Mouse (Mus musculus): ENCODE measurements around the gene Fam161b. TPM values are rescaled to one million over a fixed set of nuclear protein-coding genes. Genes with fewer than 3 reads are reported as not detected.

The Fam161b gene
- polyA plus RNA-seq, 1 experiment from 2014 or later, result 5.7 TPM

DNA sequence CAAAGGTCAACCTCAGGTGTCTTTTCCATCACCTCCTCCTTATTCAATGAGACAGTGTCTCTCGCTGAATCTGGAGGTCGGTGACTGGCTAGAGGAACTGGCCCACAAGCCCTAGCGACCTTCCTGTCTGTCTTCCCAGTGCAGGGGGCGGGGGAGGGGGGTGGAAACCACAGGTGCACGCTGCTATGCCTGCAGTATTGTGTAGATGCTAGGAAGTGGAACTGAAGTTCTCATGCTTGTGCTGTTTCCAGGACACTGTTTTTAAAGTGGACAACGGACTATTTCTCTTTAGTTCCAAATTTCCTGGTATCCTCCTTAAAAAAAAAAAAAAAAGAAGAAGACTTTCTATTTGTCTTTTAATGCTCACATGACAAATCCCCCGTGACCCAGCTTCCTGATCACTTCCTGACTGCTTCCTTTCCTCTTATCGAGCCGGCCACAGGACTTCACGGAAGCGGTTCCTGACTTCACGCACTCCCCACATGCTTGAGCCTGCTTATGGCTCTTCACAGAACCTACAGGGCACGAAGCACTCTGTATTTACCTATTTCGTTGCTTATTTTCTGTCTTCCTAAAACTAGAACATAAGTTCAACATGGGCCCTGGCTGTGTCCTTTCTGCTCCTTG lies 27.3 kb upstream of the Fam161b start:
- no peak for ATAC-seq (replicated peaks; ENCODE audit: insufficient number of reproducible peaks, low FRiP score, low TSS enrichment)
- H3K9ac ChIP-seq (ENCODE audit: low read depth, low read length), result no peak overlapping the region
- 61% methylated on average over 14 of the region's 14 CpGs for WGBS (ENCODE audit: insufficient replicate concordance)
- no peaks in the 10 kb centered on the region for H3K9me3 ChIP-seq (replicated peaks; ENCODE audit: control insufficient read depth, low read length)
- H3K4me2 ChIP-seq, result no peak overlapping the region
- no peak overlapping the region for H3K4me3 ChIP-seq (ENCODE audit: low read depth, low read length)
- no peaks in the 10 kb centered on the region for H3K36me3 ChIP-seq (ENCODE audit: control insufficient read depth, insufficient read depth, low read length)
- H3K27ac ChIP-seq (ENCODE audit: low read depth, low read length), result no peak overlapping the region
- no peaks in the 10 kb centered on the region for H3K27me3 ChIP-seq (ENCODE audit: control insufficient read depth, insufficient read depth, low read length)
- peaks cover 16% of the 10 kb centered on the region for H3K4me1 ChIP-seq (ENCODE audit: control insufficient read depth, insufficient read depth, low read length)

- H3K36me3 ChIP-seq (ENCODE audit: control insufficient read depth, insufficient read depth, low read length), result no peaks in the 10 kb centered on the region
- no peak overlapping the region for H3K27ac ChIP-seq (ENCODE audit: low read depth, low read length)
- no peaks in the 10 kb centered on the region for H3K27me3 ChIP-seq (ENCODE audit: control insufficient read depth, insufficient read depth, low read length)
- no peak overlapping the region for H3K4me3 ChIP-seq (ENCODE audit: low read depth, low read length)
- H3K4me2 ChIP-seq, result no peak overlapping the region
- H3K4me1 ChIP-seq (ENCODE audit: control insufficient read depth, insufficient read depth, low read length), result peaks cover 16% of the 10 kb centered on the region
- ATAC-seq (replicated peaks; ENCODE audit: insufficient number of reproducible peaks, low FRiP score, low TSS enrichment), result no peak
- WGBS (ENCODE audit: insufficient replicate concordance), result 89% methylated on average over 8 of the region's 8 CpGs
- no peaks in the 10 kb centered on the region for H3K9me3 ChIP-seq (replicated peaks; ENCODE audit: control insufficient read depth, low read length)
- no peak overlapping the region for H3K9ac ChIP-seq (ENCODE audit: low read depth, low read length)
Observed at GRCm38 (mm10) chr12:84388097-84388496, 26.5 kb upstream of the Fam161b start.

DNA sequence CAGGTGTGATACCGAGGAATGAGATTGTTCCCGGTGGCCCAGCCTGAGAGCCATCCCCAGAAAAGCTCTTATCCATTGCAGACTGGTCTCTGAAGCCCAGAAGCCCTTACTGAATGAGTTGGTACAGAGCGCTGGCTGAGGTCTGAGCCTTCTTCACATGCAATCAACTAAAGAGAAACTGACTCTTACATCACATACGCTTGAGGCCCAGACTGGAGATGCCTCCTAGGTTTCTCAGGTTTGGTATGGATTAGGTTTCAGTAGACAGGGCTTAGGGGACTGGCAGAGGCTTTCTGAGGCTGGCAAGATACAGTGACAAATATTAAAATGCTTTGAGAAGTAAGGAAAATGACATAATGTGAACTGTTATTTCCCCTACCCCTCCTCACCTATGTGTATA lies 23.8 kb upstream of the Fam161b start:
- 85% methylated on average over 4 of the region's 4 CpGs for WGBS (ENCODE audit: insufficient replicate concordance)
- Histone ChIP-seq H3K9me3 (replicated peaks; ENCODE audit: control insufficient read depth, low read length) (no peaks in the 10 kb centered on the region), H3K9ac (ENCODE audit: low read depth, low read length) (0 out of 2 replicates have a peak overlapping the region, but pooled peaks have one; percentile 22), H3K27me3 (ENCODE audit: control insufficient read depth, insufficient read depth, low read length) (no peaks in the 10 kb centered on the region), H3K4me3 (ENCODE audit: low read depth, low read length) (no peak overlapping the region), H3K4me2 (no peak overlapping the region), H3K4me1 (ENCODE audit: control insufficient read depth, insufficient read depth, low read length) (peaks cover 19% of the 10 kb centered on the region), H3K36me3 (ENCODE audit: control insufficient read depth, insufficient read depth, low read length) (no peaks in the 10 kb centered on the region), H3K27ac (ENCODE audit: low read depth, low read length) (peak overlapping the region; percentile 77)
- ATAC-seq (replicated peaks; ENCODE audit: insufficient number of reproducible peaks, low FRiP score, low TSS enrichment), result no peak

GRCm38 (mm10) chr12:84384644-84385081 lies 23.0 kb upstream of the Fam161b start:
- H3K9me3 ChIP-seq (replicated peaks; ENCODE audit: control insufficient read depth, low read length), result no peaks in the 10 kb centered on the region
- no peaks in the 10 kb centered on the region for H3K36me3 ChIP-seq (ENCODE audit: control insufficient read depth, insufficient read depth, low read length)
- H3K27ac ChIP-seq (ENCODE audit: low read depth, low read length), result peak overlapping the region; percentile 77
- WGBS (ENCODE audit: insufficient replicate concordance), result 37% methylated on average over 5 of the region's 5 CpGs
- H3K4me3 ChIP-seq (ENCODE audit: low read depth, low read length), result no peak overlapping the region
- H3K4me1 ChIP-seq (ENCODE audit: control insufficient read depth, insufficient read depth, low read length), result peaks cover 19% of the 10 kb centered on the region
- peak overlapping the region; percentile 4; the same call in 1 of the 2 replicates for H3K4me2 ChIP-seq
- ATAC-seq (replicated peaks; ENCODE audit: insufficient number of reproducible peaks, low FRiP score, low TSS enrichment), result no peak
- no peak overlapping the region for H3K9ac ChIP-seq (ENCODE audit: low read depth, low read length)
- no peaks in the 10 kb centered on the region for H3K27me3 ChIP-seq (ENCODE audit: control insufficient read depth, insufficient read depth, low read length)

DNA sequence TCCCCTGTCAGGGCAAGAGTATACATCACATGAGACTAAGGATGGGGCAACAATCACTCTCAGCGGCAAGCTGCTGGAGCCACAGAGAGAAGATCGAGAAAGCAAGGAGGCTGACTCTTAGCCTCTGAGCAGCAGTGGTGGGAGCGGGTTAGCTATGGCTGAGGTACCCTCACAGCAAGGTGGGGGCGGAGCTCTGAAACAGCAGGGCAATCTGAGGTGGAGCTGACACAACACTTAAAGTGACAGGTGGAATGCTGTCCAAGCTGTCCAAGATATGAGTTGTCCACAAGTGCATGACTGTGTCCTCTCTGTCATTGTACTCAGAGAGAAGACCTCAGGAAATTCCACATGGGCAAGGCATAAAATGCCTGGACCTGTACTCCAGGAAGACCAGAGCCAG lies 20.7 kb upstream of the Fam161b start:
- H3K4me2 ChIP-seq, result peak overlapping the region; percentile 34
- H3K4me3 ChIP-seq (ENCODE audit: low read depth, low read length), result peak overlapping the region; percentile 23
- H3K9ac ChIP-seq (ENCODE audit: low read depth, low read length), result no peak overlapping the region; the same call in 1 of the 2 replicates
- H3K9me3 ChIP-seq (replicated peaks; ENCODE audit: control insufficient read depth, low read length), result no peaks in the 10 kb centered on the region
- peak overlapping the region; percentile 81 for H3K27ac ChIP-seq (ENCODE audit: low read depth, low read length)
- 55% methylated on average over 4 of the region's 4 CpGs for WGBS (ENCODE audit: insufficient replicate concordance)
- ATAC-seq (replicated peaks; ENCODE audit: insufficient number of reproducible peaks, low FRiP score, low TSS enrichment), result peak; percentile 83
- peaks cover 19% of the 10 kb centered on the region for H3K4me1 ChIP-seq (ENCODE audit: control insufficient read depth, insufficient read depth, low read length)
- H3K27me3 ChIP-seq (ENCODE audit: control insufficient read depth, insufficient read depth, low read length), result no peaks in the 10 kb centered on the region
- no peaks in the 10 kb centered on the region for H3K36me3 ChIP-seq (ENCODE audit: control insufficient read depth, insufficient read depth, low read length)

DNA sequence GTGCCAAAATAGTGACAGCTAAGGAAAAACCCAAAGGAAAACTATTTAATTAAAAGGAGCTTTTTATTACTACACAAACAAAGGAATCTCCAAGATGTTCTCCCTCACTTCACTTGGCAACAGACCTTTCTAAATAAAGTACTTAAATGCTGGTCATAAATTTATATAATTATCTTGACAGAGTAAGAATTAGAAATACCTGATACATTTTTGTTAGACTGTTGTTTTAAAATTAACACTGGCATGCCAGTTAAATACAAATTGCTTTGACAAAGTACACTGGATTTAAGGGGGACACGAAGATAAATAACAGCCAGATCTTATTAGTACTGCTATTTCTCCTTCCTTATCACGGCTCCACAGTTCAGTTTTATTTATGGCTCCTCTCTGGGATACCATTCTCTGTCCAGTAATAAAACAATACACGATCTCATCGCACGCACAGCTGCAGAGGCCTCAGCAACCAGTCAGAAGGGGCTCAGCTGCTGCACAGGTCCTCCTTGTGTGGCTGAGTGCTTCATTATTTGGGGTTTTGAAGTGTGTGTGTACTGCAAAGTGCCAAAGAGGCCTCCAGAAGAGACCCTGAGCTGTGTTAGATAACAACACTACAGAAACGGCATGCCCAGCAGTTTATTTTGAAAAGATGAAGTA lies 12.3 kb upstream of the Fam161b start:
- Histone ChIP-seq H3K9ac (ENCODE audit: low read depth, low read length) (0 out of 2 replicates have a peak overlapping the region, but pooled peaks have one; percentile 43), H3K4me3 (ENCODE audit: low read depth, low read length) (no peak overlapping the region), H3K9me3 (replicated peaks; ENCODE audit: control insufficient read depth, low read length) (no peaks in the 10 kb centered on the region), H3K4me2 (no peak overlapping the region), H3K36me3 (ENCODE audit: control insufficient read depth, insufficient read depth, low read length) (peaks cover 31% of the 10 kb centered on the region), H3K4me1 (ENCODE audit: control insufficient read depth, insufficient read depth, low read length) (no peaks in the 10 kb centered on the region), H3K27me3 (ENCODE audit: control insufficient read depth, insufficient read depth, low read length) (no peaks in the 10 kb centered on the region), H3K27ac (ENCODE audit: low read depth, low read length) (no peak overlapping the region)
- ATAC-seq (replicated peaks; ENCODE audit: insufficient number of reproducible peaks, low FRiP score, low TSS enrichment), result no peak
- WGBS (ENCODE audit: insufficient replicate concordance), result 70% methylated on average over 6 of the region's 6 CpGs

GRCm38 (mm10) chr12:84371647-84372046 lies 10.0 kb upstream of the Fam161b start:
- Histone ChIP-seq H3K4me3 (ENCODE audit: low read depth, low read length) (no peak overlapping the region), H3K36me3 (ENCODE audit: control insufficient read depth, insufficient read depth, low read length) (peaks cover 39% of the 10 kb centered on the region), H3K9me3 (replicated peaks; ENCODE audit: control insufficient read depth, low read length) (no peaks in the 10 kb centered on the region), H3K9ac (ENCODE audit: low read depth, low read length) (no peak overlapping the region), H3K27ac (ENCODE audit: low read depth, low read length) (no peak overlapping the region), H3K27me3 (ENCODE audit: control insufficient read depth, insufficient read depth, low read length) (no peaks in the 10 kb centered on the region), H3K4me1 (ENCODE audit: control insufficient read depth, insufficient read depth, low read length) (no peaks in the 10 kb centered on the region), H3K4me2 (no peak overlapping the region)
- 89% methylated on average over 5 of the region's 5 CpGs for WGBS (ENCODE audit: insufficient replicate concordance)
- no peak for ATAC-seq (replicated peaks; ENCODE audit: insufficient number of reproducible peaks, low FRiP score, low TSS enrichment)

- no peak for ATAC-seq (replicated peaks; ENCODE audit: insufficient number of reproducible peaks, low FRiP score, low TSS enrichment)
- H3K4me1 ChIP-seq (ENCODE audit: control insufficient read depth, insufficient read depth, low read length), result peaks cover 7% of the 10 kb centered on the region
- H3K9ac ChIP-seq (ENCODE audit: low read depth, low read length), result no peak overlapping the region
- no peaks in the 10 kb centered on the region for H3K9me3 ChIP-seq (replicated peaks; ENCODE audit: control insufficient read depth, low read length)
- H3K4me2 ChIP-seq, result no peak overlapping the region
- peaks cover 24% of the 10 kb centered on the region for H3K36me3 ChIP-seq (ENCODE audit: control insufficient read depth, insufficient read depth, low read length)
- no peaks in the 10 kb centered on the region for H3K27me3 ChIP-seq (ENCODE audit: control insufficient read depth, insufficient read depth, low read length)
- H3K4me3 ChIP-seq (ENCODE audit: low read depth, low read length), result no peak overlapping the region
- WGBS (ENCODE audit: insufficient replicate concordance), result 52% methylated on average over 9 of the region's 9 CpGs
- H3K27ac ChIP-seq (ENCODE audit: low read depth, low read length), result no peak overlapping the region
Observed at GRCm38 (mm10) chr12:84366971-84367370, 5.3 kb upstream of the Fam161b start.

GRCm38 (mm10) chr12:84365137-84365536 lies 3.5 kb upstream of the Fam161b start:
- no peak for ATAC-seq (replicated peaks; ENCODE audit: insufficient number of reproducible peaks, low FRiP score, low TSS enrichment)
- WGBS (ENCODE audit: insufficient replicate concordance), result 92% methylated on average over 6 of the region's 6 CpGs
- Histone ChIP-seq H3K27me3 (ENCODE audit: control insufficient read depth, insufficient read depth, low read length) (no peaks in the 10 kb centered on the region), H3K4me1 (ENCODE audit: control insufficient read depth, insufficient read depth, low read length) (peaks cover 11% of the 10 kb centered on the region), H3K4me2 (no peak overlapping the region), H3K4me3 (ENCODE audit: low read depth, low read length) (no peak overlapping the region), H3K9me3 (replicated peaks; ENCODE audit: control insufficient read depth, low read length) (no peaks in the 10 kb centered on the region), H3K36me3 (ENCODE audit: control insufficient read depth, insufficient read depth, low read length) (peaks cover 14% of the 10 kb centered on the region), H3K27ac (ENCODE audit: low read depth, low read length) (no peak overlapping the region), H3K9ac (ENCODE audit: low read depth, low read length) (no peak overlapping the region)
